Mouse (Mus musculus) inflammation-experienced regulatory T-cells, adult 6 months (primary cell): ENCODE measurements around the gene Frzb. TPM values are rescaled to one million over a fixed set of nuclear protein-coding genes. Genes with fewer than 3 reads are reported as not detected.
"Not testable (repeated sequence)": the region's sequence is repeated elsewhere in the genome, so short reads cannot be mapped to it uniquely, and the experiment has no call there.

Experiments used
- ATAC-seq: one replicate; pipeline ENCODE4 v1.8.0; 2017
- polyA plus RNA-seq, 3 experiments: library from polyadenylated mRNA; unstranded; fragments of 100-300 nt; shearing (Covaris generic); gene quantifications; one replicate each; pipeline ENCODE4 v1.2.1; 2017

Gene Frzb
- not detected for polyA plus RNA-seq

DNA sequence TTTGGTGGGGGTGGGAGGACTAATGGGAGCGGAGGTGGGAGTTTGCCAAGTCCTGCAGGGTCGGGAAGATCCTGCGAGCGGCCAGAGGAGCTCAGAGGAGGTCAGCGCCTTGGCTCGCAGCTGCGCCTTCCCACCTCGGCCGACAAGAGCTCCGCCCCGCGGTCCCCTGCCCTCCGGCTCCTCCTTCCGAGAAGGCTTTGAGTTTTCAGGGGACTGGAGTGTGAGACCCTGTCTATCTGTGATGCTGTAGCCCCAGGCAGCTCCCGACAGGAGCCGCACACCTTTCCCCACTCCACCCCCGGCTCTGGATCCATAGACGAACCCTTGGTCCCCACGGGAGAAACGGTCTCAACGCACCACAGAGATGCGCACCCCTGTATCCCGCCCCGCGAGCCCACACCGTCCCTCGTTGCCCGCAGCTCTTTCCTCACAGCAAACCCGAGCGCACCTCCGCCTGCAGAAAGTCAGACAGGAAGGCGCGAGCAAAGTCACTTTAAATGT lies at the start of gene Frzb:
Frzb (minus strand) TSS at position 335 of the 501 bp plus-strand sequence.
- no peak for ATAC-seq

DNA sequence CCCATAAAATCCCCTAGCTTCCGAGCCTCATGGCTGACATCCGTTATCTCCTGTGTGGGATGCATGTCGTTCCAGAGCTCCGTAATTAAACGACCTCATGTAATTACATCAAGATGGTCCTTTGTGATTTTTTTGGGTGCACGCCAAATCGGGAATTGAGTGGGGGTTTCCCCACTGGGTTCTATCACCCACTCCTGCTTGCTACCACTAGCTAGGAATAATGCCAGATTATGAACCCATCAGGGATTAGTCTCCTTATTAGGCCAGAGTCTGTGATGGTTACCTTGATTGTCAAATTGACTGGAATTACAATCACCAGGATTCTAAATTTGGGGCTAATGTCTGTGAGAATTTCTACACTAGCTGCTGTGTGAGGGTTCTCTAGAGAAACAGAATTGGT lies 47.9 kb upstream of the Frzb start:
- ATAC-seq = not testable (repeated sequence)

DNA sequence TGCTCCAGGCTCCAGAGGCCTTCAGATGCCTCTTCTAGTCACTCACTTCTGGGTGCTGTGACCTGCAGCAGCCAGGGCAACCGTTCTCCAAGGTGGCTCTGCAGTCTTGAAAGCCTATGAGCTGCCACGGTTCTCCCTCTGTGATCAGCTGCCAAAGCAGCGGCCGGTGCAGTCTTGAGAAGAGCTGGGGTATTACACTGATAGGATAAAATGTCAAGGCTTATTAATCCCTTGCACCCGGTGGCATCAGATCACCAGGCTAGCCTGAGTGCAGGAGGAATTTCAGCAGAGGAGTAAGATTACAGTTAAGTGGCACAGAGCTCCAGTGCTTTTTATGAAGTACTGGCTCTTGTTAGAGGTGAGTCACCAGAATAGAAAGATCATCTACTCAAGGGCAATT lies 39.4 kb upstream of the Frzb start:
- no peak for ATAC-seq

DNA sequence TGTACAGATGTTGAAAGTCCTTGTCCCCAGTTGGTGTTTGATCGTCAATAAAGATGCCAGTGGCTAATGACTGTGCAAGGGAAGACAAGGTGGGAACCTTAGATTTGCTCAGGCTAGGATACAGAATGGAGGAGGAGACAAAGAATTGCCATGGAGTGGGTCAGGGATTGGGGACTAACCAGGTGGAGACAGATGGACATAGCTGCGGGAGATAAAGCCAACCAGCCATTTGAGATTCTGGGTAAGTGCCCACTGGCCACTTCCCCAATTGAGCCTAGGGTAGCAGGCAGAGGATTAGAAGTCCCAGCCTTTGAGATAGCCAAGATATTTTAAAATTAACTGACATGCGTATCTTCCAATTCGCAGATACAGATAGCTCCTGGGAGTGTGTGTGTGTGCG lies 37.5 kb upstream of the Frzb start:
- no peak for ATAC-seq

DNA sequence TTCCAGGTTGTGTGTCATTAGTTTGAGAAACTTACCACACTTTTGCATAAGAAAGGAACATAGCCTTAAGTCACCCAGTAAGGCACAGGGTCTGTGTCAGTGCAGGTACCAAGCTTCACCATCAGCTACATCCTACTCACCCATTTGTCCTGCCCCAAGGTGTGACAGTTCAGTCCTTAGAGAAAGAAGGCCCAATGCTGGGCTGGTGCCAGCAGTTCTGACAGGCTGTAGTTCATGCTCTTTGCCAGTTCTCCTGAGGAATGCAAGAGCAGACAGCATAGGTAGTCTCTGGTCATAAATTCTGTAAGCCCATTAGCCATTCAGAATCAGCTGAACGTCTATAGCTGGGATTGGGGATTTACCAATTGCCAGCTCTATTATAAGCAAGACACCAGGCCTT lies 28.4 kb upstream of the Frzb start:
- no peak for ATAC-seq

DNA sequence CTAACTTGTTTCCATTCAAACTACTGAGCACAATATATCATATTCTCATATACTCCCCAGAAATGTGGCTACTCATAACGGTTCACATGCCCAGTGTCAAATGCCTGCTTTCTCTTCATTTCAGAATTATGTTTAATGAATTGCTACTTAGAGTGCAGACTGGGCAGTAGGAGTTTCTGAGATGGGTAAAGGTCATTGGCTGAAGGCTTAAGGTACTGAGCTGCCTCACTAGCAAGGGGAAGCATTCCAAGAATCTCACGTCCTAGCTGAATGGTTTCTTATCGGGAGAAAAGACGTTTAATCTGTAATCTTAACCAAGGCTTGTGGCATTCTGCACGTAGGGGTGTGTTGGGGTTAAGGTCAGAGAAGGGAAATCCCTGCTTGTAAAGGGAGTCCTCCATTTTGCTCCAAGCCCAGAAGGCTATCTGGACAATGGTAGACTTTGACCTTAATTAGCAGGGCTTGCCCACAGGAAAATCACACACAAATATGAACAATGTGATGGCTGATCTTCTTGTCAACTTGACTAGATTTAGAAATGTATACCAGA lies 26.9 kb upstream of the Frzb start:
- ATAC-seq = no peak

GRCm38 (mm10) chr2:80465991-80466821 lies 18.8 kb upstream of the Frzb start:
- ATAC-seq = no peak

DNA sequence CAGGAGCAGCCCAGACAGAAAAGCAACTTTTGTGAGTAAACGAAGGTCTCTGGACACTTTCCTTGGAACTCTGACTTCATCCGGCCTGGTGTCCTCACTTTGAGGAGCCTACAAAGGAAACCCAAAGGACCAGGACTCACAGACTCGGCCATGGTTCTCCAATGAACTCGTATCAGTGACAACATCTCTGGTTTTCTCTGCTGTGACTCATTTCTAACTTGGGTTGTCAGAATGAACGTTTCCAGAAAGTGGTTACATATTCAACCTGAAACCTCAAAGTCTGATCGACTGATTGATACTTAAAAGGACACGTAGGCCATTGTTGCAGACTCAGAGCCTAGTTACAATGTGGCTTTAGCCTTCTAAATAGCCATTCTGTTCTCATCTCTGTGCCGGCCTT lies 14.4 kb upstream of the Frzb start:
- peak; percentile 52 for ATAC-seq

DNA sequence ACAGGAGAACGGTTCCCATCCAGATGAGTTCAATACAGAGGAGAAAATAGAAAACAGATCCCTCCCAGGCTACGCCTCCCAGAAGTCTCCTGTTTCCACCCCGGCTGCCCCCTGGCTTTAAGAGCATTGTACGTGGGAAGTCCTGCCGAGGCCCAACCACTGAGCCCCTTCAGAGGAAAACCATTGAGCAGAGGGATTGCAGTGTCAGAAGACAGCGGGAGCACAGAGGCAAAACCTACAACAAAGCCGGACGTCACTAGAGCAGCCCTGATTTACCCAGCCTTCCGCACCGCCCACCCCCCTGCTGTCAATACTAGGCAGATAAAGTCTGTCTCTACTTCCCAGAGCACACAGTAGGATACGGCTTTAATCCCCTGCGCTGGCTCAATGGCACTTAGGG lies 806 bp upstream of the Frzb start:
- no peak for ATAC-seq

DNA sequence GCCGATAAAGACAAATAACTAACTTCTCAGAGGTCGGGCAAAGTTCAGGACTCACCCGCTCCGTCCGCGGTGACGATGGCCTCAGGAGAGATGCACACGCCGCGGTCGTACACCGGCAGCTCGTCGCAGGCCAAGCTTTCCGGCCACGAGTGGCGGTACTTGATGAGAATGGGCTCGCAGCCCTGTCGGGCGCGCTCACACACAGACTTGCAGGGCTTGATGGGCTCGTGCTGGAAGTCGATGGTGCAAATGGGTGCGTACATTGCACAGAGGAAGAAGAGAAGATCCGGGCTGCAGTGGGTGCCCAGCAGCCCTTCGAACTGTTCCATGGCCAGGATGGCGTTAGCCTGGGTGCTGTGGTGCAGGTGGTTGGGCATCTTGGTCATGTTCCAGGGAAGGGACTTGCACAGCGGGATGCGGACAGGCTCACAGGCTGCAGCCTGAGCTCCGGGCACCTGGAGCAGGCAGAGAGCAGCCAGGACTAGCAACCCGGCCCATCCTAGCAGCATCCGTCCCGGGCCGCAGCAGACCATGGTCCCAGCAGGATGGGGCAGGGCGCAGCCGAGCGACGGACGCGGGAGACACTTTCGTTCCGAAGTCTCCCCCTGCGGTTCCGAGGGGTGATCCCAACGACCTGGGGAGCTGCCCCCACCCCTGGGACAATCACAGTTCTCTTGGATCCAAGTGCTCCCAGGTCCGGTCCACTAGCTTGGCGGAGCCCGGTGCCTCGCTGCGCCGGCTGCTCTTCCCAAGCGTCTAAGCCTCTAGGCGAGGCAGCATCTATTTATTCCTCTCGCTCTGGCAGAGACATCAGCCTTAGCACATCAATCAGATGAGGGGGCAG lies 895 bp downstream of the Frzb start:
- no peak for ATAC-seq

DNA sequence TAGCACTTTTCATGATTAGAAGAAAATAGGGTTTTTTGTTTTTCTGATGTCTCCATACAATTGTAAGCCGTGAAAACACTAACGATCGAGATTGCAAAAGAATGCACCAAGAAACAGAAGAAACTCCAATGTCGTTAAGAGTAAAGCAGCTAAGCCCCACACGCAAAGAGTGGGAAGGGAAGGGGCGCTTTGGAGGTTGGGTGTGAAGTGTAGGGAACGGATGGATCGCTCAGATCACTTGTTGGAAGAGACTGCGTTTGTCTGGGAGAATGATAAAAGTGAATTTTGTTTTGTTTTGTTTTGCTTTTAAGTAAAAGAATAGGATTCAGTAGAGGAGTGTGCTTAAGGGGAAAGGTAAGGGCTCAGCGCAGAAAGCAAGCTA lies 1.5 kb downstream of the Frzb start:
- no peak for ATAC-seq

GRCm38 (mm10) chr2:80445491-80445890 lies 1.9 kb downstream of the Frzb start:
- ATAC-seq = no peak

DNA sequence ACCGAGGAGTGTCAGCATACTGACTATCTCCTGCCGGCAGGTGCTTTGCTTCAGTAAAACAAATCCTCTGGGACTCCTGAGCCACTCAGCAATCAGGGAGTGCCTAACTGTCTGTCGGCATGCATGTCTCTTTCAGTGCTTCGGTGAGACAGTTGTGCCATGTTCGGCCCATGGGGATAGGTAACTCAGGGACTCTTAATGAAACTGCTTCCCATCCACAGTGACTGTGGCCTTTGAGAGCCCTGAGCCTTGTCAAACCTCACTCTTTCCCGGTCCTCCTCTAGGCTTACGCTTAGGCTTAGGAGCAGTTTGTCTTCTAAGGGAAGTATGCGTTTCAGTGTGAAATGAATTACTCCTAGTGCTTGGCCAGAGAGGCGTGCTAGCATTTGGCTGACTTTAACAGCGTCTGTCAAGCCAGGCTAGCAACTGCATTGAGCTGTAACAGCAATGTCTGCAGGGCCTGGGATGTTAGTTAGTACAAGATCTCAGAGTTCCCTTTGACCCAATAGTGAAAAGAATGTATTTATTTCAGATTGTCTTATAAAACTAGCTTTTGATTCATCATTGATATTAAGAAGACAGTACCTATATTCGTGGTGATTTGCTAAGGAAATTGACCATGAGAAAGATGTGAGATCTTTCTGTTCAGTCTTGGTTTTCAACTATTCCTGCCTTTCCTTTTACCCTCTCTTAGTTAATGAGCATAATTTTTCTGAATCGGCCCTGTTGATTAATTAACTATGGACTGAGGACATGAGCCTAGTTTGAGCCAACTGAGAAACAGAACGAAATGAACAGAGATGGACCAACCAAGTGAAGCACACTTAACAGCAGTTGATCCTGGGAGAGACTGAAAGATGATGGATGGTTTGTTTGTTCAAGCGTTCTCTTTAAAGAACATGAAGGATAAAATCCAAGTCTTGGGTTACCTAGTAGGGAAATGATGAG lies 2.7 kb downstream of the Frzb start:
- no peak for ATAC-seq

- ATAC-seq = no peak
These were observed 3.5 kb downstream of the Frzb start for GRCm38 (mm10) chr2:80443962-80444361.

DNA sequence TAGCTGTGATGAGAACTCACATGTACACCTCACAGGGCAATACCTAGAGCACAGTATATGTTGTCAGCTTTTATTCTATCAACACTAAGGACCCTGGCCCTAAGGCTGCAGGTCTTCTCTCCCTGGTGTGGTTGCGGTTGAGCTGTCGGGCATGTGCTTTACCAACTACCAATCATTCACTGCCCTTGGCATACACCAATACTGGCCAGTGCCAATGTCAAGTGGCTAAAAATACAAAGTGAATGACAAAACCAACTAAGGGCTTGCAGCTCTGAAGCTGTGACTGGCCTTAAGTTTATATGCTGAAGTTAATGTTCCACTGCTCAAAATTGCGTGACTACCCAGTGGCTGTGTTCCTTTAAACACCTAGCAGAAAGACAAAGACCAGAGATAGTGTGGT lies 6.0 kb downstream of the Frzb start:
- ATAC-seq = no peak

DNA sequence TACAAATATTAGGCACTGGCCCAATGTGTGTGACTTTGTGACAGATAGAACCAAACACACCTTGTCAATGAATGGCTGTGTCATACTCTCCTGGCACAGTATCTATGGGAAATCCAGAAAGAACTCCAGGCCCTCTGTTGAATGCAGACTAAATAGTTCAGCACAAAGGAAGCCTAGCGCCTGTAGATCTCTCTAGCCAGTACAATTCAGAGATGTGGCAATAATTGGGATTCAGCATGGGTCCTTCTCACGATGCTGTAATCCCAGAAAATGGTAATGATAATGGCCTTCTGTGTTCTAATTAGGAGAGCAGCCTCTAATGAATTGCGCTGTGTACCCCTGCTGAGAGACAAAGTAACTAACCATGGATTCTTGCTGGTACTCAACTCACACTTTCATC lies 8.6 kb downstream of the Frzb start:
- no peak for ATAC-seq

DNA sequence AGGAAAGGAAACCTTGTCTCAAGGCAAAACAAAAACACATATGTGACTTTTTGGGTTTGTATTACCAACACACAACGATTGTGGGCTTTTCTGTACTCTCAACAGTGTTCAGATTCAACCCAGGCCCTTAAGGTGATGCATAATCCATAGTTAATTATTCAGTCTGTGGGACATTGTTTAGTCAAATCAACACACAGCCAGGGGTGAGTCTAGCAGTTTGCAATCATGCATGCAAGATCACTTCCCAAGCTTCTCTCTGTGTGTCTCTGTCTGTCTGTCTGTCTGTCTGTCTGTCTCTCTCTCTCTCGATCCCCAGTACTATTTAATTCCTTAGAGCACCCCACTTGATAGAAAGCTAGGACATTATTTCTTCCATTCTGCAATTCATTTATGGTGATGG lies 10.0 kb downstream of the Frzb start:
- ATAC-seq = no peak

GRCm38 (mm10) chr2:80434783-80435572 lies 12.4 kb downstream of the Frzb start:
- no peak for ATAC-seq

GRCm38 (mm10) chr2:80433254-80433876 lies 14.1 kb downstream of the Frzb start:
- ATAC-seq = no peak

GRCm38 (mm10) chr2:80430357-80431053 lies 16.9 kb downstream of the Frzb start:
- no peak for ATAC-seq
